Mouse (Mus musculus) kidney, postnatal 25 days (tissue): ENCODE measurements around the gene Amh.
"Not testable (repeated sequence)": the region's sequence is repeated elsewhere in the genome, so short reads cannot be mapped to it uniquely, and the experiment has no call there.

Experiments
- DNase-seq, 2 experiments: peaks; one replicate each; pipeline ENCODE4 v3.0.0; 2021; ENCODE audit warnings: mixed read lengths in 2 of 2

The Amh gene

GRCm38 (mm10) chr10:80808099-80808984 lies 3.3 kb downstream of the Amh start:
- DNase-seq: no peak

DNA sequence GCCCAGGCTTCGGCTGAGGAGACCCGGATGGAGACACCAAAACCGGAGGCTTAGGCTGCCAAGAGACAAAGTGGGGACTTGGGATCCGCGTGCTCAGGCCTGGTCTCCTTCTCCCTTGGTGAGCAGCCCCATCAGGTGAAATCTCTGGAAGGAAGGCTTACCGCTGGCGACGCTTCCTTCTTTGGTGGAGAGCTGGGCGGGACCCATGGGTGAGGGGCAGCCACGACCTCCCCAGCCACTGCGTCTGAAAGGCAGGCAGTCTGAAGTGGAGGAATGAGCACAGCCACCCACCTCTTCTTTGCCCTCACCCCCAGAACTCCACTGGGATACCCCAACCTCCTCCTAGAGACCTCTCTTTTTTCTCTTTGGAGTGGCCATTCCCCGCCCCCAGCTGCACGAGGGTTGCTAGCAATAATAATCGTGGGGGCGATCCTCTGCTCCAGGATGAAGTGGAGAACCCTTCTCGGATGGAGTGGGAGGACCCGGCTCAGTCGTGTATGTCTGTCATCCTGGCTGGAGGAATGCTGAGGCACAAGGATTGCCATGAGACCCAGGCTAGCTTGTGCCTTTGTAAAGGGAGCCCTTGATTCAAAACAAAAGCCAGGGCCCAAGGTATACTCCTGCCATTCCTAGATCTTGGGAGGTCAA lies 4.1 kb downstream of the Amh start:
- DNase-seq: no peak

- no peak for DNase-seq
These were observed 5.0 kb downstream of the Amh start for GRCm38 (mm10) chr10:80810084-80810483.

GRCm38 (mm10) chr10:80812391-80813041 lies 7.5 kb downstream of the Amh start:
- DNase-seq: no peak

- DNase-seq: no peak
These were observed 8.3 kb downstream of the Amh start, which contains the start of gene Jsrp1 for GRCm38 (mm10) chr10:80813366-80813765. Jsrp1 (minus strand) TSS chr10:80813498.

DNA sequence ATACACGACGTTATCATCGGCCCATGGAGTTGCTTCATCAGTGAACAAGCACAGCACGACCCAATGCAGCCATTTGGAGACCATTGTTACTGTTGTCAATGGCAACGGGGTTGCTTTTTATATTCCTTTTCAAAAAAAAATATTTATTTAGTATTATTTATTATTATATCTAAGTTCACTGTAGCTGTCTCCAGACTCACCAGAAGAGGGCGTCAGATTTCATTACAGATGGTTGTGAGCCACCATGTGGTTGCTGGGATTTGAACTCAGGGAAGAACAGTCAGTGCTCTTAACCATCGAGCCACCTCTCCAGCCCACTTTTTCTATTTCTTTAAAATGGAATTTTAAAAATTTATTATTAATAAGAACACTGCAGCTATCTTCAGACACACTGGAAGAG lies 9.8 kb downstream of the Amh start:
- no peak for DNase-seq

GRCm38 (mm10) chr10:80816303-80816702 lies 11.3 kb downstream of the Amh start:
- DNase-seq: not testable (repeated sequence)

DNA sequence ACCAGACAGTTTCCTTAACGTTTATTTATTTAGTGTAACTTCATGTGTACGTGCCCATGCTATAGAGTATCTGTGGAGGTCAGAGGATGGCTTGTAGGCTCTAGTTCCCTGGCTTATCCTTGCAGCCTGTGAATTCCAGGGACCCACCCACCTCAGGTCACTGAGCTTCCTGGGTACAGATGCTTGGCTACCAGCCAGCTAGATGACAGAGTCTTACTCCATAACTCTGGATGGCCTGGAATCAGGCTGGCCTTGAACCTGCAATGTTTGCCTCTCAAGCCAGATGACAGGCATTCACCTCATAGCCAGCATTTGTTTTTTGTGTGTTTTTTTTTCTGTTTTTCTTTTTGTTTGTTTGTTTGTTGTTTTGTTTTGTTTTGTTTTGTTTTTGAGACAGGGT lies 12.1 kb downstream of the Amh start:
- DNase-seq: no peak

DNA sequence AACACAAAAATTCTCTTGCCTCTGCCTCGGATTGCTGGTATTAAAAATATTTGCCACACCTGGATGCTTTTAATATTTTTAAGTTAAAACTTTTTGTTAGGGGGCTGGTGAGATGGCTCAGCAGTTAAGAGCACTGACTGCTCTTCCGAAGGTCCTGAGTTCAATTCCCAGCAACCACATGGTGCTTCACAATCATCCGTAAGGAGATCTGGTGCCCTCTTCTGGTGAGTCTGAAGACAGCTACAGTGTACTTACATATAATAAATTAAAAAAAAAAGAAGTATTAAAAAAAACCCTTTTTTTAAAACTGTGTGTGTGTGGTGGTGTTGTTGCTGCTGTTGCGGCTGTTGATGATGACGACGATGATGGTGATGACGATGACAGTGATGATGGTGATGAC lies 12.9 kb downstream of the Amh start:
- DNase-seq: not testable (repeated sequence)

DNA sequence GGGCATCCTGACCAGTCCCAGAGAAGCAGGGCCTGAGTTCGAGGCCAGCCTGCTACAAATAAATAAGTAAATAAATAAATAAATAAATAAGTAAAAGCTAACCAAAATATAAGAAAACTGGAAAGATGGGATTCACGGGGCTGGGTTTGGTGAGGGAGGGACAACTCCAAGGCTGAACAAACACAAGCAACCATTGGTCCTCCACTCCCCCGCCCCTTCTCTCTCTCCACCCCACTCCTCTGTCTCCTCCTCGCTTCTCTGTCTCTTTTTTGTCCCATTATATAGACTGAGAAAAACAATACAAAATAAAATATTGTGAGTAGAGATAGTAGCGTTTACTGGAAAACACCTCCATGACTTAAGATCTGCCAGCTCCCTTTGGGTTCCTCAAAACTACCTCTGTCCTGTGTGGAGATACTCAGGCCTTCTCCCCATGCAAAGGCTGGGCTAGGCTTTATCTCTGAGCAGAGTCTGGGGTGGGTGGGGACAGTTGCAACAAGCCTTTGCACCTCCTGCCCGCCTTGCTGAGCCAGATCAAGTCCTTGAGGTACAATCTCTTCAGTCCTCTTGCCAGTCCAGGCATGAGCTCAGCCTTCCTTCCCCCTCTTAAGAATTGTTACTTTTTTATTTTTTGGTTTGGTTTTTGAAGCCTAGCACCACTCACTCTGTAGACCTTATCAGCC lies 13.7 kb downstream of the Amh start:
- DNase-seq: no peak

DNA sequence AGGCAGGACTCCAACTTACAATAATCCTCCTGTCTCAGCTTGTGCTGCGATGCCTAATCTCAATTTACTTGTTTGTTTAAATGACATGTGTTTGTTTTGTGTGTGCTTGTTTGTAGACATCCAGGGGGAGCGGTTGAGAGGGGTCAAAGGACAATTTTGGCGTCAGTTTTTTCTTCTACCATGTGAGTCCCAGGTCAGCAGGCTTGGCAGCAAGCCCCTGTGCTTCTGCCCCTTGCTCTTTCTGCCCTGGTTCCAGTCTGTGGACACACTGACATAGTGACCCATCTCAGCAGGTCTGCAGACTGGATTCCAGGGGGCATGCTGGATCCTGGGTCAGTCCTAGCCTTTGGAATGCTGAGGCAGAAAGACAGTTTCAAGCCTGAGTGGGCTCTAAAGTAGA lies 14.4 kb downstream of the Amh start:
- peak; percentile 75 to 87 for DNase-seq

- DNase-seq: peak; percentile 38 to 65
These were observed 16.9 kb downstream of the Amh start for GRCm38 (mm10) chr10:80821991-80822390.

DNA sequence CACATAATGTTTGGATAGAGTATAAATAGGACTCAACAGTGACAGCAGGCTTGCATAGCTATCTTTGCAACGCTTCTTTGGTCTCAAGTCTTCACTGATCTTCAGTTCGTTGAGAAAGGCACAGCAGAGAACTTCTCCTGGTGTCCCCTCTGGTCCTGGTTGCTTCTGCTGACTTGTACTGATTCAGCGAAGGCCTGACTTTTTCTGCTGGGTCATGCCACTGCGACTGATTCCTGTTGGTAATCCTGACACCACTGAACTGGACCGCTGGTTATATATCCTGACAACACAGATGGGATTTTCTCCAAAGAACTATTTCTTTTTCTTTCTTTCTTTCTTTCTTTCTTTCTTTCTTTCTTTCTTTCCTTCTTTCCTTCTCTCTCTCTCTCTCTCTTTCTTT lies 17.5 kb downstream of the Amh start:
- no peak for DNase-seq

DNA sequence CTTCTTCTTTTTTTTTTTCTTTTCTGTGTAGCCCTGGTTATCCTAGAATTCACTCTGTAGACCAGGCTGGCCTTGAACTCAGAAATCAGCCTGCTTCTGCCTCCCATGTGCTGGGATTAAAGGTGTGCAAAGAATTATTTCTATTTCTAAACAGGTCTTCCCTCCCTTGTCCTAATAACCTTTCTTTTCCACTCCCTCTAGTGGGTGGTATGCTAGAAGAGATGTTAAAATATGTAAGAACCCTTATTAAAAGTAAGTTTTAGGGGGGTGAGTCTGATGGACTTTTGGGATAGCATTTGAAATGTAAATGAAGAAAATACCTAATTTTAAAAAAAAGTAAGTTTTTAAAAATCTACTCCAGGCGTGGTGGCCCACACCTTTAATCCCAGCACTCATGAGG lies 18.3 kb downstream of the Amh start:
- no peak for DNase-seq

GRCm38 (mm10) chr10:80823847-80824643 lies 19.0 kb downstream of the Amh start:
- DNase-seq: peak in 1 of 2 experiments; percentile 29

GRCm38 (mm10) chr10:80824827-80825226 lies 19.8 kb downstream of the Amh start:
- no peak for DNase-seq

DNA sequence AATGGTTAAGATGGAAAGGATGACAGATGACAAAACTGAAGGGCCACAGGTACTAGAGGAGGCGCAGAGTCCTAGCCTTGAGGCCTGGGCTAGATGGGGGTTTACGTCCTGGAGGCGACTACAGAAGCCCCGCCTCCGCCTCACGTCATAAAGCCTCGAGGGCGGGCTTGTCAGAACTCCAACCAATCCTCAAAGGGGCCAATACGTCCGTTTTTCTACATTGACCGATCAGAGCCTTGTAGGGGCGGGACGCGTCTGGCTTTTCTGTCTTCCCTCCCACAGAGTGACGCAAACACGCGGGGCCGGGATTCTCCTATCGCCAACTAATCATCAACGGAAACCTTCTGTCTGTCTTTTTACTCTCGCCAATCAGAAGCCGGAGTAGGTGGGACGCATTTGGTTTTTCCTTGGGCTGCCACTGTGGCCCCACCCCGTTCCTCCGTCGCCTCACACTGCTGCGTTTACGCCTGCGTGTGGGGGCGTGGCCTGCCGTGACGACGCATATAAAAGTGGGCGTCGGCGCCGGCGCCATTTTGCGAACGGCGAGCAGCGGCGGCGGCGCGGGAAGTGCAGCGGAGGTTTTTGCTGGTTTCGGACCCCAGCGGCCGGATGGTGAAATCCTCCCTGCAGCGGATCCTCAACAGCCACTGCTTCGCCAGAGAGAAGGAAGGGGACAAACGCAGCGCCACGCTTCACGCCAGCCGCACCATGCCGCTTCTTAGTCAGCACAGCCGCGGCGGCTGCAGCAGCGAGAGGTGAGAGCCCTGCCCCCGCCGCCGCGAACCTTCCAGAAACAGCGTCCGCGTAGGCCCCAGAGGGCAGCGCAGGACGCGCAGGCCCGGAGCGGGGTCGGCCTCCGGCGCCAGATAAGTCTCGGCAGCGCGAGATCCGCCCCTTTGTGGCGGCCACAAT lies 21.4 kb downstream of the Amh start, which contains the start of gene Oaz1:
Gene Oaz1 (plus strand): TSS at position 506 of the 912 bp plus-strand sequence.
- DNase-seq: peak; percentile 99

DNA sequence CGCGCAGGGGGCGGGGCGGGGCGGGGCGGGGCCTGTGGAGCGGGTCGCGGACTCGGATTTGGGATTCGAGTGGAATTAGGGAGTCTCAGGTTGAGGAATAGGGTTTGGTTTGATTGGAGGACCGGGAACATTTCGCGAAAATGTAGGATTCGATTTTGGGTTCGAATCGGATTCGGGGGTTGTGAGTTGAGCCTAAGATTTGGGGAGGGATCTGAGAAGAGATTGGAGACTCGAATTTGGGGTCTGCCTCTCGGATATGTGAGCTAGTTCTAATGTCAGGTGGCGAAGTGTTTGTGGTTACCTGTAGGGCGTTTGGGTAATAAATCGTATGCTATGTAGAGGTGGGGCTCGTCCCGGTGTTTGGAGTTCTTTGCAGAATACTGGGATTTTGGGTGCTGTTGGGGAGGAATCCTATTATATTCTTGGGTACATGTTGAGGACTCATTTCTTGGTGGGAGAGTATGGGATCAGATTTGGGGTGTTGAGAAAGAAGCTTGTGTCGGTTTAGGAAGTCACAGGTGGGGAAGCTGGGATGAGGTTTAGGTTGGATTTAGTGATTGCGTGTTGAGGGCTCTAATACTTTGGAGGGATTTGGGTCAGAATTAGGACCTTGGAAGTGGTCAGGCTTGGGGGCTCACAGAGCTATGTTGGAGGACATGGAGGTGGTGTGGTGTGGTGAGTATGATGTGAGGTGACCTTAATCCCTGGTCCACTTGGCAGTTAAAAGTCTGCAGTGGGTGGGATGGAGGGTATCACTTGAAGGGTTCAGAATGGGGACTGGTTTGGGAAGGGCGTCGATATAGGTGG lies 22.2 kb downstream of the Amh start:
- no peak for DNase-seq

- DNase-seq: no peak
These were observed 22.9 kb downstream of the Amh start for GRCm38 (mm10) chr10:80827870-80828420.

DNA sequence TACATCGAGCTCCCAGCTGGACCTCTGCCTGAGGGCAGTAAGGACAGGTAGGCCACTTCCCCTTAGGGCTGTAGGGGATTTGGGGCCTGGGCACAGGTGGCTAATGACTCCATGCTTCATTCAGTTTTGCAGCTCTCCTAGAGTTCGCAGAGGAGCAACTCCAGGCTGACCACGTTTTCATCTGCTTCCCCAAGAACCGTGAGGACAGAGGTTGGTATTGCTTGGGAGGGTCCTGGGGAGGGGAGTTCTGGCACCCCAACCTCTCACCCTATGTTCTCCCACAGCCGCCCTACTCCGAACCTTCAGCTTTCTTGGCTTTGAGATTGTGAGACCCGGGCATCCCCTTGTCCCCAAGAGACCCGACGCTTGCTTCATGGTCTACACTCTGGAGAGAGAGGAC lies 23.5 kb downstream of the Amh start:
- DNase-seq: not testable (repeated sequence)
